Mouse (Mus musculus) limb, embryonic 15.5 days (tissue): ENCODE measurements around the gene Smlr1. TPM values are rescaled to one million over a fixed set of nuclear protein-coding genes. Genes with fewer than 3 reads are reported as not detected.
A peak's percentile ranks its signal among the peaks of the same experiment; 100 is the strongest.

Experiments
- ATAC-seq: fragments of 200-750 bp; cut with Nextera tagmentation; 2 replicates; pipeline ENCODE4 v1.8.0; 2017; ENCODE audit warnings: low read depth, moderate TSS enrichment; ENCODE audit not compliant: insufficient number of reproducible peaks, low FRiP score, low TSS enrichment
- H3K27ac ChIP-seq: fragments of 300-500 bp; sonication (generic); 2 replicates; pipeline ENCODE4 v1.5.1; 2015; ENCODE audit warnings: moderate library complexity, mild to moderate bottlenecking, inconsistent platforms
- H3K27me3 ChIP-seq: fragments of 300-500 bp; sonication (generic); 2 replicates; pipeline ENCODE4 v1.6.1; 2015; ENCODE audit warnings: inconsistent platforms
- H3K36me3 ChIP-seq: fragments of 300-500 bp; sonication (generic); 2 replicates; pipeline ENCODE4 v1.6.1; 2015; ENCODE audit warnings: inconsistent platforms
- H3K4me1 ChIP-seq: fragments of 300-500 bp; sonication (generic); 2 replicates; pipeline ENCODE4 v1.6.1; 2015; ENCODE audit warnings: inconsistent platforms
- H3K4me2 ChIP-seq: fragments of 300-500 bp; sonication (generic); 2 replicates; pipeline ENCODE4 v1.6.1; 2015; ENCODE audit warnings: mild to moderate bottlenecking, inconsistent platforms
- H3K4me3 ChIP-seq: fragments of 300-500 bp; sonication (generic); 2 replicates; pipeline ENCODE4 v1.5.1; 2015; ENCODE audit warnings: mild to moderate bottlenecking, inconsistent platforms
- H3K9ac ChIP-seq: fragments of 300-500 bp; sonication (generic); 2 replicates; pipeline ENCODE4 v1.6.1; 2015; ENCODE audit warnings: inconsistent platforms
- H3K9me3 ChIP-seq: fragments of 300-500 bp; sonication (generic); 2 replicates; pipeline ENCODE4 v1.6.1; 2016; ENCODE audit warnings: inconsistent platforms
- WGBS: fragments of 180-500 bp; shearing (Covaris S2); methylation state at CpG from one replicate; pipeline ENCODE4 v1.1.7; 2015; 5-methylcytosine and 5-hydroxymethylcytosine counted together
- polyA plus RNA-seq: library from polyadenylated mRNA; unstranded; fragments of >200 nt; fragmentation: Nextera tagmentation; extraction: Ambion mirVana; gene quantifications from 2 replicates; pipeline ENCODE4 v1.2.1, GENCODE M21; 2015

The Smlr1 gene
- polyA plus RNA-seq, 1 experiment from 2014 or later = not detected

DNA sequence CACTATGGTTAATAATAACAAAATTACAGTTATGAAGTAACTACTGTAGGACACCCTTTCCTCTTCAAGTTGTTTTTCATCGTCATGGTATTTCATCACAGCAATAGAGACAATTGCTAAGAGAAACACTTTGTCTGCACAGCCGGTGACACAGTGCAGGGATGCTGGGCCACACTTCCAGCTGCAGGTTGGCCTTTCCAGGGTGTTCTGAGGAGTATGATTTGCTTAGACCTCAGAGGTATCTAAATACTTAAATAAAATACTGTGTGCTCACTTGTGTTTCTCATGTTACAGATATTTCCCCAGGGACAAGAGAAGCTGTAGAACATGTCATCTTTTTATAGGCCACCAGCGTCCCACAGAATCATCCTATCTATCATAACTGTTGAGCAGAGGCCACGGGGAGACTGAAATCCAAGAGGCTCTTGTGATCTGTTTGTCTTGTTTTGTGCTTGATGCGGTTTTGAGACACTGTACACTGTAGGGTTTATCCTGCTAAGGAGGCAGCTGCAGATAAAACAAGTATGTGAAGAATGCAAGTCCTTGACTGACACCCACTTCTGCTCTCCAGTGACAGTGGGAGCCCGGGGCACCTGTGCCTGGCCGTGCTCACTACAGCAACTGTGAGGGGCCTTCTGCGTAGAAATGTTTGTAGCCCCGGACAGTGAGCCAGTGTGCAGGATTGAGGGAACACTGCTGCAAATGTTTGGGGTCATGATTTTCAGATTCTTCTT, 2.4 kb downstream of the Smlr1 start:
- Histone ChIP-seq H3K4me1 (no peaks in the 10 kb centered on the region), H3K27ac (no peak overlapping the region), H3K4me3 (no peak overlapping the region), H3K36me3 (no peaks in the 10 kb centered on the region), H3K9ac (no peak overlapping the region), H3K4me2 (no peak overlapping the region), H3K9me3 (no peaks in the 10 kb centered on the region), H3K27me3 (no peaks in the 10 kb centered on the region)
- ATAC-seq = peak; percentile 77
- 68% methylated on average over 9 of the region's 9 CpGs for WGBS

DNA sequence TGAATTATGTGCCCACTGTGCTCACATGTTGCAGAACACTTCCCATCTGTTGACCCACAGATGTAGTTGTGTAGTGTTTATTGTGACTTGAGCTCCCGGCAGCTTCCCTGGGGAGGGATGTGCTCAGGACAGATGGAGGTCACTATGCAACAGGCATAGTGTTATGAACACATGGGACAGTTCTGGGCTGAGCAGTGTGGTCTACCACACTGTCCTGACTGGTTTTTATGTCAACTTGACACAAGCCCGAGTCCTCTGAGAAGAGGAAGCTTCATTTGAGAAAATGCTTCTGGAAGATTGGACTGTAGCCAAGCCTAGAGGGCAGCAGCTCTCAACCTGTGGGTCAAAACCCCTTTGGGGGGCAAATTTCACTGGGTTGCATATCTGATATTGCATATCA, 3.0 kb downstream of the Smlr1 start:
- Histone ChIP-seq H3K4me1 (no peaks in the 10 kb centered on the region), H3K4me3 (no peak overlapping the region), H3K27me3 (no peaks in the 10 kb centered on the region), H3K9ac (no peak overlapping the region), H3K9me3 (no peaks in the 10 kb centered on the region), H3K27ac (no peak overlapping the region), H3K4me2 (no peak overlapping the region), H3K36me3 (no peaks in the 10 kb centered on the region)
- ATAC-seq = no peak
- 64% methylated on average over 2 of the region's 2 CpGs for WGBS

DNA sequence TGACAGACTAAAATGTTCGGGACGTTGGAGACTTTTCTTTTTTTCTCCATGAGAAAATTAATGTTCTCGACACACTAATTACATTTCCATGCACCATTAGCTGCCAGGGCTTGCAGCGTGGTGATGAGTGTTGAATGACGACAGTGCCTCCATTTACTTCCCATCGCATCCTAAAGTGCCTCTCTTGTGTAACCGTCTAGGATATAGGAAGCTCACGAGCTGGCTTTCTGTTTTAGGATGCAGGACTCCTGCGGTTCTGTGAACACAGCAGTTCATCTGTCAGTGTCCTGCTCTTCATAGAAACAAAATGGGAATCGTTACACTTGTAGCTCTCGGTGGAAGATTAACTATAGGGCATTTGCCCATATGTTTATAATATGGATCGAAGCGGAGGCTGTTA, 4.7 kb downstream of the Smlr1 start:
- Histone ChIP-seq H3K27ac (no peak overlapping the region), H3K9me3 (no peaks in the 10 kb centered on the region), H3K9ac (no peak overlapping the region), H3K36me3 (no peaks in the 10 kb centered on the region), H3K4me1 (peaks cover under 1% of the 10 kb centered on the region), H3K27me3 (no peaks in the 10 kb centered on the region), H3K4me3 (no peak overlapping the region), H3K4me2 (no peak overlapping the region)
- 58% methylated on average over 13 of the region's 13 CpGs for WGBS
- ATAC-seq = no peak

DNA sequence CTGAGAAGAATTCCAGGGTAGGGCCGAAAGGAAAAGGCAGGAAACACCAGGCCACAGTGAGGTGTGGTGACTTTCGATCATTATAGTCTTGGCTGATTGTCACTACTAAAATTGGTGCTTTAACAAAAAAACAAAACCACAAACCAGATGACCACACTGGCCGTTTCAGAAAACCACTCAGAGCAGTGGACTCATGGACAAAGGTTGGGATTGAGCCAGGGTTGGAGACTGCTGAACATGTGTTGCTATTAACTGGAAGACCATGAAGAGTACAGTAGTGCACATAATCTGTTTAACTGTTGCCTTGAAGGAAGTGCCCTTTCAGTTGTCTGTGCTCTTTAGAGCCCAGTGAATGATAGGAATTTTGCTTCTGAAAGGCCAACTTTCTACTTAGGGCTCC, 8.9 kb downstream of the Smlr1 start:
- WGBS = 52% methylated on average over 3 of the region's 3 CpGs
- no peak for ATAC-seq
- peak overlapping the region; percentile 57 for H3K27ac ChIP-seq
- H3K9me3 ChIP-seq = no peaks in the 10 kb centered on the region
- H3K27me3 ChIP-seq = no peaks in the 10 kb centered on the region
- no peak overlapping the region for H3K9ac ChIP-seq
- H3K4me3 ChIP-seq = no peak overlapping the region
- H3K4me2 ChIP-seq = no peak overlapping the region
- H3K4me1 ChIP-seq = peaks cover 5% of the 10 kb centered on the region
- H3K36me3 ChIP-seq = peaks cover 10% of the 10 kb centered on the region

DNA sequence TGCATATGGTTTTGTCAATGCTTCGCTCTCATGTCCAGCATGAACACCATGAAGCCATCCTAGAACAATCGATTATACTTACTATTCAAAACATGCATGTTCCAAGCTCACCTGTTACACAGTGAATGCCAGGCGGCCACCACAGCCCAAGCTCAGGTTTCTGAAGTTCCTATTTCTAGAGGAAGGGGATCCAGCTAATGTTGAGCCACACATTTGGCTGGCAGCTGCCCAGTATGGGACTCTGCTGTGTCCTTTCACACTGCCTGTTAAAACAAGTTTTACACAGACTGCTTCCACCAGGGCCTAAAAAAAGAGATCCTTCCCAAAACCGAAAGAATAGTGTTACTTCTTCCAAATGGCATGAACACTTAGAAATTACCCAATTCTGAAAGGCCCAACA, 9.4 kb downstream of the Smlr1 start:
- Histone ChIP-seq H3K4me2 (no peak overlapping the region), H3K9ac (no peak overlapping the region), H3K4me1 (peaks cover 5% of the 10 kb centered on the region), H3K36me3 (peaks cover 13% of the 10 kb centered on the region), H3K27ac (peak overlapping the region; percentile 57), H3K27me3 (no peaks in the 10 kb centered on the region), H3K4me3 (no peak overlapping the region), H3K9me3 (no peaks in the 10 kb centered on the region)
- ATAC-seq = no peak
- WGBS = 71% methylated on average over 4 of the region's 4 CpGs

DNA sequence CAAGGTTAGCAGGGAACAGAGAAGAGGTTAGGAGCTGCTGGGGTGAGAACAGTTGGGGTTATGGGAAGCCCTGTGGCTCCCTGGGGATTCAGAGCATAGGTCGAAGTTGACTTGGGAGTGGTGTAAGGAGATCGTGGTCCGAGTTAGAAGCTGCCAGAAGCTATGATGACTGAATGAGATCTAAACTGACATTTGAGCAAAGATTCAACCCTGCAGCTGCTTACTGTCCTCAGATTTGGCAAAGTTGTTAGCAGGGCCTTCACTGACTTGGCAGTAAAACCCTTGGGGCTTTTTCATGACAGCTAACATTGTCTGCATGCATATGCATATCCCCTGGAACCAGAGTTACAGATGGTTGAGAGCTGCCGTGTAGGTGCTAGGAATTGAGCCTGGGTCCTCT, 9.9 kb downstream of the Smlr1 start:
- no peak overlapping the region for H3K4me3 ChIP-seq
- no peak for ATAC-seq
- WGBS = 67% methylated on average over 4 of the region's 4 CpGs

DNA sequence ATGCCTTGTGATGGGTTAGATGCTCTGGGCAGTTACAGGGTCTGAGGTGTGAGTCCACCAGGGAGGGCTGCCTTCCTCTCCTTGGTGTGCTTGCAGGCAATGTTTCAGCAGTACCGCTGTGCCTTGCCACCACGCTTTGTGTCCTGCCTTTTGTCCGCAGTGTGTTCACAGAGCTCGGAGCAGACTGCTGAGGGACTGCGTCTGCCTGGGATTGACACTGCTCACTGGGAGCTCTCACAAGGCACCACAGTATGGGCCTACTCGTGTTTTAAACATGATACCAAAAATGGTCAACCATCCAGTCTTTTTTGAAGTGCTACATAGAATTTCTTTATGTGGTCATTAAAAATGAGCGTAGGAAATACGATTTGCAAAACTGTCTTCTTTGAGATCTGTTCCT, 12.3 kb downstream of the Smlr1 start:
- Histone ChIP-seq H3K27ac (no peak overlapping the region), H3K36me3 (peaks cover 19% of the 10 kb centered on the region), H3K27me3 (no peaks in the 10 kb centered on the region), H3K4me1 (peaks cover 5% of the 10 kb centered on the region), H3K9me3 (no peaks in the 10 kb centered on the region), H3K9ac (no peak overlapping the region), H3K4me2 (no peak overlapping the region), H3K4me3 (no peak overlapping the region)
- 94% methylated on average over 8 of the region's 8 CpGs for WGBS
- ATAC-seq = no peak

More for the DNA sequence above, 9.9 kb downstream of the Smlr1 start:
- H3K9ac ChIP-seq = no peak overlapping the region
- peaks cover 5% of the 10 kb centered on the region for H3K4me1 ChIP-seq
- no peaks in the 10 kb centered on the region for H3K9me3 ChIP-seq
- H3K27me3 ChIP-seq = no peaks in the 10 kb centered on the region
- peak overlapping the region; percentile 57 for H3K27ac ChIP-seq
- peaks cover 17% of the 10 kb centered on the region for H3K36me3 ChIP-seq
- H3K4me2 ChIP-seq = no peak overlapping the region

DNA sequence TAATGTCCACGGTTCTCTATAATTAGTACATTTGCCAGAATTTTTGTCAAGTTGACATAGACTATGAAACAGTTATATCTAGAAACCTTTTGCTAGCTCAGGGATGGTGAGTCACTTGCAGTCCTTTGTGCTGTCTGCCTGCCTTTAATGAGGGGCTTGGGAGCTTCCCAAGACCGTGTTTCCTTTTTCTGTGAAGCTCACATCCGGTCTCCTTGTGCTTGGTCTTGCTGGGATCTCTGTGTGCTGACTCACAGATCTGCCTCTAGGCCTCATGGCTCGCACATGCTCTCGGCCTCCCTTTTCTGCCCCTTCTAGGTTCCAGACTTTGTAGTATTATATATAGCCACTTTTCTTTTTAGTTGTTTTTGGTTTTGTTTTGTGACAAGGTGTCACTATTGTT, 15.6 kb downstream of the Smlr1 start:
- Histone ChIP-seq H3K4me3 (no peak overlapping the region), H3K27ac (no peak overlapping the region), H3K4me1 (no peaks in the 10 kb centered on the region), H3K36me3 (peaks cover 33% of the 10 kb centered on the region), H3K9ac (no peak overlapping the region), H3K4me2 (no peak overlapping the region), H3K9me3 (no peaks in the 10 kb centered on the region), H3K27me3 (no peaks in the 10 kb centered on the region)
- 84% methylated on average over 5 of the region's 5 CpGs for WGBS
- no peak for ATAC-seq

DNA sequence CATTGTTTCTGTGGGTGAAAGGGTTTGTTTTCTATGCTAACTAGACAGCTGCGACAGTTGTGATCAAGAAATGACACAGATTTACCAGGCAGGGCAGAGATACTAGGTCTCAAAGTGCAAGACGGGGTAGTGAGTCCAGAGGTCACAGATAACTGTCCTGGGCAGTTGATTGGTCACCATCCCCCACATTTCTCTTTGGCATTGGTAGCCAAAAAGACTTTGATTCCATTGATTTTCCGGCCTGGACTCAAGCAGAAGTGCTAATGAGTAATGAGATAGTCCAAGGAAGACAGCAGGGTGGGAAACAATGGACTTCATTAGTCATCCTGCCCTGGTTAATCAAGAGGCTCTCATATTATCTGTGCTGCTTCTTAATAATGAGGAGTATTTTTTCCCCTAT, 16.1 kb downstream of the Smlr1 start:
- H3K9me3 ChIP-seq = no peaks in the 10 kb centered on the region
- H3K4me1 ChIP-seq = no peaks in the 10 kb centered on the region

DNA sequence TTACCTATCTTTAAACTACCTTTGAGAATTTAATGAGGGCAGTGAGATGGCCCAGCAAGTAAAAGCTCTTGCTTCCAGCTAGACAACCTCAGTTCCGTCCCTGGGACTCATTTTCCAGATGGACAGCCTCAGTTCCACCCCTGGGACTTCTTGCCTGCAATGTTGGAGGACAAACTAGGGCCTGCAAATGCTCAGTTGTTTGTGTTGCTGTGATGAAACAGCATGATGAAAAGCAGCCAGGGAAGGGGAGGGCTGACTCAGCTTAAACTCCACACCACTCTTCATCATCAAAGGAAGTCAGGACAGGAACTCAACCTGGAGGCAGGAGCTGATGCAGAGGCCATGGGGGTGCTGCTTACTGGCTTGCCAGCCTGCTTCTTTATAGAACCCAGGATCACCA, 22.2 kb downstream of the Smlr1 start:
- no peaks in the 10 kb centered on the region for H3K27me3 ChIP-seq
- H3K4me2 ChIP-seq = no peak overlapping the region
- H3K4me1 ChIP-seq = no peaks in the 10 kb centered on the region
- WGBS = 51% methylated on average over 1 of the region's 1 CpGs
- no peaks in the 10 kb centered on the region for H3K9me3 ChIP-seq
- no peak overlapping the region for H3K27ac ChIP-seq
- H3K36me3 ChIP-seq = peaks cover 44% of the 10 kb centered on the region
- H3K4me3 ChIP-seq = no peak overlapping the region
- no peak for ATAC-seq
- no peak overlapping the region for H3K9ac ChIP-seq

More for the DNA sequence above, 16.1 kb downstream of the Smlr1 start:
- Histone ChIP-seq H3K4me3 (no peak overlapping the region), H3K36me3 (peaks cover 38% of the 10 kb centered on the region), H3K27ac (no peak overlapping the region), H3K4me2 (no peak overlapping the region), H3K27me3 (no peaks in the 10 kb centered on the region), H3K9ac (no peak overlapping the region)
- WGBS = 89% methylated on average over 3 of the region's 3 CpGs
- ATAC-seq = no peak

DNA sequence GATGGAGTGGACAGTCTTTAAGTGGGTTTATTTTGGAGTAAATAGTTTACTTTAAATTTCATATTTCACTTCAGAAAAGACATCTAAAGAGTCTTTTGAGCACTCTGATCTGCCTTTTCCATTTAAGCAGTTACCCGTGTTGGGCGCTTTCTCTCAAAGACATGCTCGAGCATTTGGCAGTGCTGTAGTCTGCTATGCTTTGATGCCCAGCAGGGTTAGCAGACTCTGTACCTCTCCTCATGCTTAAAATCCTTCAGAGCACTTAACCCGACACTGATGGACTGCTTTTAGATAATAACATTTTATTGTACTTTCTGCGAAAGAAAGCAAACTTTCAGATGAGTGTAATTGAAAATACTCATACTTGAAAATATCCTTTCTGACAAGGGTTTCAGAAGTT, 32.8 kb downstream of the Smlr1 start:
- Histone ChIP-seq H3K9me3 (no peaks in the 10 kb centered on the region), H3K27me3 (no peaks in the 10 kb centered on the region), H3K9ac (no peak overlapping the region), H3K36me3 (peaks cover 42% of the 10 kb centered on the region), H3K4me1 (no peaks in the 10 kb centered on the region), H3K4me3 (no peak overlapping the region), H3K4me2 (no peak overlapping the region), H3K27ac (no peak overlapping the region)
- ATAC-seq = no peak
- WGBS = 83% methylated on average over 5 of the region's 5 CpGs

DNA sequence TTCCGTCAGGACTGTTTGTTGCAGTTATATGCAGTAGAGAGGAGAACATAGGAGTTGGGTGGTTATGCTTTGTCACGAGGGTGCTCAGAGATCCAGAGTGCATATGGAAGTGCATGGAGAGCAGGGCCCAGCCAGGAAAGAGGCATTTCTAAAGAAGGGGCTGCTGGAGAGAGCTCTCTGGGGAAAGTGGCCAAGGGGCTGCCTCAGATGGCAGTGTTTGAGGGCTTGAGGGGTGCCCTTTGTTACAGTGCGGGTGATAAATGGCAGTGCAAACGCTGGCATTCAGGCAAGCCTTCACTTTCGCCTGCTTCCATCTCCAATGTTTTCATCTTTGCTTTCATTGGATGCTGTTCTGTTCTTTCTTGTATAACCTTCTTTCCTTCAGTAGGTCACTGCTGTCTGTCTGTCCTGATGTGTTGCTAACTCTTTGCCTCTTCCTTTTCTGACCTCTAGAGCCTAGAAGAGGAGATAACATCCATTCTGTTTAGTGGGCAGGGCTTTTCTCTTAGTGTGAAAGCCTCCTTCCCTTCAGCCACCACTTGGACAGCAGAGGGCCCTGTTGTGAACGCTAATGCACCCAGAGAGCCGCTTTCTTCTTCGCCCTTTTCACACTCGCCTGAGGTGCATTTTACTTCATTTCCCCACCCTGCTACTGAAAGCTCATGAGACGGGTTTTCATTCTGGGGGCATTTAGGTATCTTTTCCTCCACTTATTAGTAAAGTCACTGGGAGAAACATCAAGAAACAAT, 36.6 kb downstream of the Smlr1 start:
- ATAC-seq = no peak
- no peak overlapping the region for H3K27ac ChIP-seq
- peaks cover 32% of the 10 kb centered on the region for H3K36me3 ChIP-seq
- H3K4me2 ChIP-seq = no peak overlapping the region
- H3K9me3 ChIP-seq = no peaks in the 10 kb centered on the region
- H3K4me3 ChIP-seq = no peak overlapping the region
- WGBS = 63% methylated on average over 10 of the region's 10 CpGs
- no peaks in the 10 kb centered on the region for H3K27me3 ChIP-seq
- H3K4me1 ChIP-seq = no peaks in the 10 kb centered on the region
- H3K9ac ChIP-seq = no peak overlapping the region
